7 mouse cellular contexts compared by ENCODE assay signal in the genomic region with DNA sequence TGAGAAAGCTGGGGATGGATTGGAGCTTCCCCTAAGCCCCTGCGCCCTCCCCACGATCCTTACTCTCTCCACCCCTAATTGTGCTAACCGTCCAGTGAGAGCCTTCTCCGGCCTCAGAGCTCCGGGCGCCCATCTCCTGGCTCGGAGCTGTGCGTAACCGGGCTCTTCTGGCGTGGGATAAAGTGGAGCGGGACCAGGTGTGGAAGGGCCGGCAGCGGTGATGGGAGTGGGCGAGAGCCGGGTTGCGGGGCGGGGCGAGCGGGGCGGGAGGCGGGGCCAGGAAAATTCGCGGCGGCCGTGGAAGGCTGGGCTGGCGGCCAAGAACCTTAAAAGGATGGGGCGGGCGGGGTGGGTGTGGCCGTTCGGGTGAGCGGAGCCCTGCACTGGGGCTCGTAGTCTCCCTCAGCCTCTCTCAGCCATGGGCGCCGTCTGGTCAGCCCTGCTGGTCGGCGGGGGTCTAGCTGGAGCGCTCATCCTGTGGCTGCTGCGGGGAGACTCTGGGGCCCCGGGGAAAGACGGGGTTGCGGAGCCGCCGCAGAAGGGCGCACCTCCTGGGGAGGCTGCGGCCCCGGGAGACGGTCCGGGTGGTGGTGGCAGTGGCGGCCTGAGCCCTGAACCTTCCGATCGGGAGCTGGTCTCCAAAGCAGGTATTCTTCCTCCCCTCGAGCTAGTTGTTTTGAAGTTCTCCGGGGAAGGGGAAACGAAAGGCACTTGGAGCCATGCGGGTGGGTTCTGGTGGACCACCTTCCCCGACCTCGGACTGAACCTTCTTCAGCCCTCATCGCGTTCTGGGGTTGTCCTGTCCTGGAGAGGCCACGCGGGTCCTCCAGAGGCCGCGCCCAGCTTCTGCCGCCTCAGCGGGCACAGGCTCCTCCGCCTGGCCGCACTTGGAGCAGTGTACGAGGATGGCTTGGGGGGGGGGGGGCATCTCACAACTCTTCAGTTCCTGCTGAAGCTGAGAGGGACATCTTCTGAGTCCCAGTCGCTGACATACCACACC. TPM values are rescaled to one million over a fixed set of nuclear protein-coding genes. Genes with fewer than 3 reads are reported as not detected.
A peak's percentile ranks its signal among the peaks of the same experiment; 100 is the strongest.
DNase-seq lines count a peak whose midpoint lies in the region; ATAC-seq and TF ChIP-seq lines count a peak whose summit lies in the region.

TSS of gene Stbd1 (plus strand) at position 351 of the 1,000 bp plus-strand sequence.

- no peaks in the 10 kb centered on the region for H3K36me3 ChIP-seq in hindbrain, postnatal 0 days (ENCODE audit: insufficient read depth, low read length)
- H3K36me3 ChIP-seq in liver, adult 2 months (ENCODE audit: control insufficient read depth, insufficient read depth, low read length) = peaks cover 10% of the 10 kb centered on the region
- no peaks in the 10 kb centered on the region for H3K36me3 ChIP-seq in midbrain, postnatal 0 days (ENCODE audit: insufficient read depth, low read length)

- H3K27ac ChIP-seq in hindbrain, postnatal 0 days = no peak within 1 kb of the TSS
- peak within 1 kb of the TSS; percentile 82 for H3K27ac ChIP-seq in liver, adult 2 months (replicated peaks; ENCODE audit: insufficient read depth, low read depth, low read length)
- no peak within 1 kb of the TSS for H3K27ac ChIP-seq in midbrain, postnatal 0 days (ENCODE audit: low read depth, low read length)

- DNase-seq in Muller cell, postnatal 12 days (ENCODE audit: inconsistent ontology term) = peak; percentile 85
- peak; percentile 43 for DNase-seq in brain, adult 2 months (ENCODE audit: low read depth, low spot score)
- peak; percentile 82 for DNase-seq in gastrocnemius, postnatal 10 days
- DNase-seq in hindbrain, postnatal 0 days (ENCODE audit: low spot score) = peak; percentile 68
- DNase-seq in liver, adult 2 months (ENCODE audit: extremely low read depth, low read depth, low spot score) = peak; percentile 62
- DNase-seq in midbrain, postnatal 0 days (ENCODE audit: low spot score) = peak; percentile 50
- peak; percentile 33 to 74 for DNase-seq in spleen, postnatal 4 days (ENCODE audit: low spot score in 2 of 2)

- peaks cover 7% of the 10 kb centered on the region; the same call in 1 of the 2 replicates for H3K79me2 ChIP-seq in liver, adult 2 months (ENCODE audit: control insufficient read depth, insufficient read depth, low read length)

- peak; percentile 81 for TF ChIP-seq POLR2A in liver, adult 2 months (IDR thresholded peaks at IDR 0.05; ENCODE audit: extremely low read depth, insufficient read depth, low read length)

- 0 out of 2 replicates have a peak, but pooled peaks have one; percentile 2 for TF ChIP-seq CTCF in hindbrain, postnatal 0 days (IDR thresholded peaks at IDR 0.05; ENCODE audit: low read depth)
- no peak for TF ChIP-seq CTCF in liver, adult 2 months (IDR thresholded peaks at IDR 0.05; ENCODE audit: low read depth, low read length)
- TF ChIP-seq CTCF in midbrain, postnatal 0 days (IDR thresholded peaks at IDR 0.05) = no peak; the same call in 1 of the 2 replicates

- H3K9me3 ChIP-seq in hindbrain, postnatal 0 days (ENCODE audit: low read length) = no peaks in the 10 kb centered on the region
- H3K9me3 ChIP-seq in midbrain, postnatal 0 days (ENCODE audit: low read length) = no peaks in the 10 kb centered on the region

- peak within 1 kb of the TSS; percentile 97 for H3K4me2 ChIP-seq in hindbrain, postnatal 0 days (ENCODE audit: low read depth, low read length)
- peak within 1 kb of the TSS; percentile 93 for H3K4me2 ChIP-seq in midbrain, postnatal 0 days (ENCODE audit: low read depth, low read length, poor library complexity, severe bottlenecking)

- ATAC-seq in hindbrain, postnatal 0 days = peak; percentile 86
- peak; percentile 77 for ATAC-seq in midbrain, postnatal 0 days (ENCODE audit: low FRiP score)

- no peaks in the 10 kb centered on the region for H3K27me3 ChIP-seq in hindbrain, postnatal 0 days (ENCODE audit: insufficient read depth, low read length)
- no peaks in the 10 kb centered on the region for H3K27me3 ChIP-seq in liver, adult 2 months (ENCODE audit: control insufficient read depth, insufficient read depth, low read length)
- H3K27me3 ChIP-seq in midbrain, postnatal 0 days (ENCODE audit: insufficient read depth, low read length) = peaks cover 4% of the 10 kb centered on the region; the same call in 1 of the 2 replicates

- under 1% methylated on average over 63 of the region's 69 CpGs for WGBS in hindbrain, postnatal 0 days
- WGBS in liver, adult 2 months = under 1% methylated on average over 57 of the region's 69 CpGs
- under 1% methylated on average over 45 of the region's 69 CpGs for WGBS in midbrain, postnatal 0 days

- peak within 1 kb of the TSS; percentile 56 for H3K9ac ChIP-seq in hindbrain, postnatal 0 days (replicated peaks; ENCODE audit: low read length)
- H3K9ac ChIP-seq in liver, adult 2 months (ENCODE audit: low read depth, low read length) = peak within 1 kb of the TSS; percentile 95
- H3K9ac ChIP-seq in midbrain, postnatal 0 days (replicated peaks; ENCODE audit: low read length, poor library complexity, severe bottlenecking) = peak within 1 kb of the TSS; percentile 64

- H3K4me3 ChIP-seq in hindbrain, postnatal 0 days (ENCODE audit: low read length) = peak within 1 kb of the TSS; percentile 59
- peak within 1 kb of the TSS; percentile 76 for H3K4me3 ChIP-seq in liver, adult 2 months (ENCODE audit: insufficient read depth, low read depth, low read length)
- peak within 1 kb of the TSS; percentile 66 for H3K4me3 ChIP-seq in midbrain, postnatal 0 days (ENCODE audit: low read depth, low read length)

- 0 out of 2 replicates have a peak, but pooled peaks cover 4% of the 10 kb centered on the region for H3K4me1 ChIP-seq in hindbrain, postnatal 0 days (ENCODE audit: insufficient read depth, low read length)
- H3K4me1 ChIP-seq in liver, adult 2 months (ENCODE audit: control insufficient read depth, insufficient read depth, low read length) = peaks cover 27% of the 10 kb centered on the region
- no peaks in the 10 kb centered on the region for H3K4me1 ChIP-seq in midbrain, postnatal 0 days (ENCODE audit: insufficient read depth, low read length)

RNA-seq across cellular contexts. Expression of gene Stbd1, which starts in this region (rescaled TPM):
- total RNA-seq in gastrocnemius, postnatal 10 days (2021) = 100 to 1,000 TPM; 166 to 171 TPM
- total RNA-seq in hindbrain, postnatal 0 days (2014; rRNA removed) = 1.8 and 5.4 TPM in 2 replicates
- 5.6 and 6.3 TPM in 2 replicates for polyA plus RNA-seq in hindbrain, postnatal 0 days (2015; fragmentation: Nextera tagmentation; extraction: Ambion mirVana)
- 48.5 and 63.8 TPM in 2 replicates for total RNA-seq in liver, adult 2 months (2014; rRNA removed)
- 17.8 and 18.2 TPM in 2 replicates for polyA plus RNA-seq in liver, adult 2 months (2012; rRNA removed)
- 2.2 and 2.5 TPM in 2 replicates for total RNA-seq in midbrain, postnatal 0 days (2014; rRNA removed)
- 3.7 and 4.7 TPM in 2 replicates for polyA plus RNA-seq in midbrain, postnatal 0 days (2015; fragmentation: Nextera tagmentation; extraction: Ambion mirVana)
